Mouse (Mus musculus) CH12.LX (cell line): Measurements from ENCODE around the gene Hlcs. TPM values are rescaled to one million over a fixed set of nuclear protein-coding genes. Genes with fewer than 3 reads are reported as not detected.
A peak's percentile ranks its signal among the peaks of the same experiment; 100 is the strongest.

Experiments used
- DNase-seq: peaks from one replicate; pipeline ENCODE4 v3.0.0-alpha.2; 2013; ENCODE audit errors: extremely low read depth
- H3K27ac ChIP-seq: 2 replicates; pipeline ENCODE4 v1.5.1; 2012; ENCODE audit warnings: low read depth, mild to moderate bottlenecking, control low read depth, moderate library complexity; ENCODE audit not compliant: insufficient read depth
- H3K27me3 ChIP-seq: replicated peaks from 2 replicates; pipeline ENCODE3; 2012; ENCODE audit warnings: inconsistent platforms
- H3K36me3 ChIP-seq, 2 experiments: replicated peaks in 1 of 2; 2 replicates each; pipeline versions ENCODE3 to v1.6.1; 2012; ENCODE audit warnings: inconsistent platforms in 1 of 2, low read length in 1 of 2, mild to moderate bottlenecking in 1 of 2, mixed read lengths in 1 of 2, moderate library complexity in 1 of 2; ENCODE audit not compliant: control insufficient read depth in 1 of 2, insufficient read depth in 1 of 2
- H3K4me1 ChIP-seq, 2 experiments: 2 replicates each; pipeline ENCODE4 v1.6.1; 2012; ENCODE audit warnings: inconsistent platforms in 1 of 2, moderate library complexity in 1 of 2; ENCODE audit not compliant: insufficient read depth in 2 of 2, control insufficient read depth in 1 of 2
- H3K4me2 ChIP-seq: 2 replicates; pipeline ENCODE4 v1.6.1; 2012; ENCODE audit warnings: low read depth, mild to moderate bottlenecking, control low read depth; ENCODE audit not compliant: poor library complexity, insufficient read depth, severe bottlenecking
- H3K4me3 ChIP-seq, 3 experiments: fragments of 150-350 bp in 1 of 3; sonication (generic) in 1 of 3; replicated peaks in 1 of 3; 2 replicates each; pipeline versions ENCODE3 to v1.5.1; 2011 to 2012; ENCODE audit warnings: low read depth in 2 of 3, low read length in 2 of 3, mild to moderate bottlenecking in 2 of 3, moderate library complexity in 2 of 3, control low read depth in 1 of 3, improper control_type of control experiment in 1 of 3, inconsistent platforms in 1 of 3, mixed read lengths in 1 of 3; ENCODE audit not compliant: poor library complexity in 1 of 3
- H3K79me2 ChIP-seq: replicated peaks from 2 replicates; pipeline ENCODE4 v1.6.1; 2012; ENCODE audit warnings: mild to moderate bottlenecking, moderate library complexity; ENCODE audit not compliant: control insufficient read depth, poor library complexity, insufficient read depth, severe bottlenecking; ENCODE audit errors: extremely low read depth
- H3K9ac ChIP-seq: 2 replicates; pipeline ENCODE4 v1.6.1; 2012; ENCODE audit warnings: low read depth, mild to moderate bottlenecking, control low read depth, moderate library complexity; ENCODE audit not compliant: insufficient read depth
- H3K9me3 ChIP-seq: replicated peaks from 2 replicates; pipeline ENCODE3; 2012; ENCODE audit warnings: low read length, inconsistent platforms, mixed read lengths
- CHD2 ChIP-seq: IDR thresholded peaks from 2 replicates; pipeline ENCODE4 v1.6.1; 2011; ENCODE audit warnings: low read length, improper control_type of control experiment
- CTCF ChIP-seq, 2 experiments: IDR thresholded peaks in 1 of 2; conservative IDR thresholded peaks in 1 of 2; 2 replicates each; pipeline ENCODE4 v1.5.1; 2011 to 2012; ENCODE audit warnings: low read depth in 2 of 2, low read length in 2 of 2, improper control_type of control experiment in 1 of 2, inconsistent platforms in 1 of 2, mild to moderate bottlenecking in 1 of 2, moderate library complexity in 1 of 2
- ETS1 ChIP-seq: conservative IDR thresholded peaks from 2 replicates; pipeline ENCODE4 v1.6.1; 2012; ENCODE audit warnings: low read depth, mild to moderate bottlenecking, inconsistent platforms, low read length, improper control_type of control experiment, moderate library complexity
- IRF4 ChIP-seq: IDR thresholded peaks from 2 replicates; pipeline ENCODE4 v1.6.1; 2014; ENCODE audit warnings: low read depth, mild to moderate bottlenecking, inconsistent platforms, low read length, improper control_type of control experiment
- JUN ChIP-seq: IDR thresholded peaks from 2 replicates; pipeline ENCODE4 v1.6.1; 2011; ENCODE audit warnings: low read depth, mild to moderate bottlenecking, low read length, improper control_type of control experiment, moderate library complexity; ENCODE audit not compliant: insufficient read depth
- MAFK ChIP-seq: IDR thresholded peaks from 2 replicates; pipeline ENCODE4 v1.6.1; 2011; ENCODE audit warnings: low read length, improper control_type of control experiment; ENCODE audit not compliant: insufficient replicate concordance
- MAZ ChIP-seq: IDR thresholded peaks from 2 replicates; pipeline ENCODE4 v1.6.1; 2012; ENCODE audit warnings: low read depth, mild to moderate bottlenecking, inconsistent platforms, low read length, improper control_type of control experiment, moderate library complexity
- MEF2A ChIP-seq: IDR thresholded peaks from 2 replicates; pipeline ENCODE4 v1.6.1; 2014; ENCODE audit warnings: low read depth, mild to moderate bottlenecking, inconsistent platforms, low read length, improper control_type of control experiment, borderline replicate concordance
- MXI1 ChIP-seq: IDR thresholded peaks from 2 replicates; pipeline ENCODE4 v1.6.1; 2011; ENCODE audit warnings: mild to moderate bottlenecking, low read depth, low read length, improper control_type of control experiment
- POLR2A ChIP-seq: IDR thresholded peaks from 2 replicates; pipeline ENCODE4 v1.6.1; 2011; ENCODE audit warnings: low read depth, mild to moderate bottlenecking, improper control_type of control experiment, low read length
- RCOR1 ChIP-seq: conservative IDR thresholded peaks from 2 replicates; pipeline ENCODE4 v1.6.1; 2012; ENCODE audit warnings: low read depth, mild to moderate bottlenecking, inconsistent platforms, low read length, improper control_type of control experiment
- SIN3A ChIP-seq: IDR thresholded peaks from 2 replicates; pipeline ENCODE4 v1.6.1; 2012; ENCODE audit warnings: low read length, improper control_type of control experiment, inconsistent platforms
- SMC3 ChIP-seq: IDR thresholded peaks from 2 replicates; pipeline ENCODE4 v1.6.1; 2011; ENCODE audit warnings: low read depth, low read length, improper control_type of control experiment
- ZMIZ1 ChIP-seq: IDR thresholded peaks from 2 replicates; pipeline ENCODE4 v1.6.1; 2012; ENCODE audit warnings: low read depth, mild to moderate bottlenecking, inconsistent platforms, low read length, improper control_type of control experiment
- dilution Hi-C: fragments of 300-500 bp; cut with MboI; formaldehyde crosslinking; loops from 2 replicates; pipeline ENCODE4 v1.14.3; 2020; ENCODE audit warnings: low sequenced_read_pairs; ENCODE audit not compliant: extremely low pct_unique_long_range_greater_than_20kb, extremely low pct_ligation_motif_present
- in situ Hi-C: fragments of 300-500 bp; cut with MboI; formaldehyde crosslinking; loops from 3 replicates; pipeline ENCODE4 v1.14.3; 2019; ENCODE audit warnings: low sequenced_read_pairs, low pct_ligation_motif_present, low pct_unique_long_range_greater_than_20kb, mixed read lengths
- polyA plus RNA-seq: library from polyadenylated mRNA; unstranded; fragments of >175 nt; gene quantifications from 2 replicates; pipeline ENCODE4 v1.2.1, GENCODE M21; 2012; ENCODE audit warnings: low read depth; ENCODE audit not compliant: insufficient read length
- total RNA-seq, 2 experiments: library from RNA; depleted of rRNA; stranded (reverse); fragments of 300-350 nt in 1 of 2; fragments of >200 nt in 1 of 2; gene quantifications; 2 replicates each; pipeline ENCODE4 v1.2.3; 2012 to 2014

The Hlcs gene
- total and polyA plus RNA-seq, 3 experiments = 5.3 to 12.5 (median 9.4) TPM

DNA sequence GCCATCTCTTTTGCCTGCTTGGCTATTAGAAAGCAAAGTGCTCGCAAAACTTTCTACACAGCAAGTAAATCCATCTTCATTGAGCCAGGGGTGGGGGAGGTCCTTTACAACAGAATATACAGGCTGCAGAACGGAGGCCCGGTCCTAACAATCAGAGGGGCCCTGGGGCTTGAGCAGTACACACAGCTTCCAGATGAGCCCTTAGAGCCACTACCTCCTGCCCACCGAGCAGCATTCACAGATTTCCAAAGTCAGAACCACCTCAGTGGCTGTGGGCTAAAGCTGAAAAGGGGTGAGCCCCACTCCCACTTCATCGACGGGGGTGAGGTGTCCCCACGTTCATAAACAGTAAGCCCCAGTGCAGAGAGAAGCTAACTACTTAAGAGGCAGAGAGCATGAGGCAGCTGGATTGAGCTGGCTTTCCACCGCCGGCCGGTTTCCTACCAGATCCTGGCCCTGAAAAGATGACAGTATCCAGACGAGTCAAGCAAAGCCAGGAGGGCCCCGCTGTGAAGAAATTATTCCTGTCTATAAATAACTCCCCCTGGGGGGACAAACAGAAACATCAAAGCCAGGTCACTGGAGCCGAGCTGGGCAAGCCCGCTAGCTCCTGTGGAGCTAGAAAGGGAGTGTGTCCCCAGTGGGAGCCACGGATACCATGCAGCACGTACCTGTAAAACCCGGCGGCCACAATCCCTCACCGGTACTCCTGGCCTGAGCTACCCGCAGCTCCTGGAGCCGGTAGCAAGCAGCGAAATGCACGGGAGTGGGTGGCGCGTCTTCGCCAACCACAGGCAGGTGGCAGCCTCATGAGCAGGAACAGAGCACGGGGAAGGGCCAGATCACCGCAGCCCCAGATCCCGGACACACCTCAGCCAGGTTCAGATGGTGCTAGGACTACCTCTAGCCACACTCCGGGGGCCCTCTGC is 10.8 kb downstream of the Hlcs start:
- dilution Hi-C loops = no loop called here
- Histone ChIP-seq H3K79me2 (no peaks in the 10 kb centered on the region), H3K4me1 (peaks cover 6 to 17% of the 10 kb centered on the region in 2 experiments), H3K27me3 (no peaks in the 10 kb centered on the region), H3K27ac (no peak overlapping the region), H3K36me3 (peaks cover 0 to 19% of the 10 kb centered on the region in 2 experiments), H3K9ac (no peak overlapping the region), H3K4me2 (peak overlapping the region; percentile 13), H3K9me3 (peaks cover 9% of the 10 kb centered on the region), H3K4me3 (peak overlapping the region in 1 of 3 experiments; percentile 2)
- TF ChIP-seq SIN3A (no peak), RCOR1 (no peak), CTCF (conservative IDR thresholded peaks at IDR 0.05 in 1 of 2, IDR thresholded peaks at IDR 0.05 in 1 of 2; ENCODE audit: low read depth in 2 of 2, low read length in 2 of 2) (peak in 1 of 2 experiments; percentile 28; a peak in 2 of 4 replicates), POLR2A (no peak), MAZ (no peak), MXI1 (no peak), ZMIZ1 (no peak), MEF2A (no peak), SMC3 (peak; percentile 8; the same call in 1 of the 2 replicates), JUN (no peak), MAFK (no peak), ETS1 (no peak)
- no peak for DNase-seq
- in situ Hi-C loops = no loop called here

- Histone ChIP-seq H3K4me1 (peaks cover 6 to 17% of the 10 kb centered on the region in 2 experiments), H3K9me3 (peaks cover 9% of the 10 kb centered on the region), H3K9ac (no peak overlapping the region), H3K36me3 (peaks cover 0 to 17% of the 10 kb centered on the region in 2 experiments), H3K27ac (no peak overlapping the region), H3K4me3 (no peak overlapping the region), H3K79me2 (no peaks in the 10 kb centered on the region), H3K4me2 (no peak overlapping the region), H3K27me3 (no peaks in the 10 kb centered on the region)
- dilution Hi-C loops (no loop called here), in situ Hi-C loops (no loop called here)
- DNase-seq = no peak
- TF ChIP-seq RCOR1 = no peak
- no peak for TF ChIP-seq CHD2
- TF ChIP-seq IRF4 = no peak
These were observed 11.7 kb downstream of the Hlcs start for GRCm38 (mm10) chr16:94301696-94302095.
